Mouse (Mus musculus): ENCODE data around the gene Mtus2.
"Not testable (repeated sequence)": the region's sequence is repeated elsewhere in the genome, so short reads cannot be mapped to it uniquely, and the experiment has no call there.

Gene Mtus2

DNA sequence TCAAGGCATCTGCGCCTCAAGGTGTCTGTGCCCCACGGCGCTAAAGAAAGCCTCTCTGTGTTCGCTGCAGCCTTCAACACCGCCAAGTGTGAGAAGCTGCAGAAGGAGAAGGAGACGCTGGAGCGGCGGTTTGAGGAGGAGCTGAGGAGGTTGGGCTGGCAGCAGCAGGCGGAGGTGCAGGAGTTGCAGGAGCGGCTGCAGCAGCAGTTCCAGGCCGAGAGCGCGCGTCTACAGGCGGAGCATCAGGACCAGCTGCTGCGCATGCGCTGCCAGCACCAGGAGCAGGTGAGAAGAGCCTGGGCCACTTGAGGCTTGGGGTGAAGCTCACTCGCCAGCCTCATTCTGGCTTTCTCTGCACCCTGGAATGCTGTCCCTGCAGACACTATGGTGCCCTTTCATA lies 331.7 kb downstream of the Mtus2 start:
- no peak for DNase-seq

DNA sequence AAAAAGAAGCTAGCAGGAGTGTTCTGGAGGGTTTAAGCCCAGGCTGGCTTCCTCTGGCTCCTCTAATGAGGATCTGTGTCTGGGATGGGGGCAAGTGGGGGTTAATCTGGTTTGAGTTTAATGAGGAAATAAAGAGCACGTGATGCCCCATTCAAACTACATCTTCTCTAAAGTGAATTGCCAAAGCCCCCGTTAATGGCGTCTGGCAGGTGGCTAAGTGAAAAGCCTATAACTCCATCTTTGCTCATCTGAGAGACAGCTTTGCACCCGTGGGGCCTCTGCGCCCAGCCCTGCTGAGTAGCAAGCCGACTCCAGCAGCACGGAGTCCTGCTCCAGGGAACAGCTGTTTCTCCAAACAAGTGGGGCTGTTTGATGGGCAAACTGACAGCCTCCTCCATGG lies 332.8 kb downstream of the Mtus2 start:
- DNase-seq = no peak

DNA sequence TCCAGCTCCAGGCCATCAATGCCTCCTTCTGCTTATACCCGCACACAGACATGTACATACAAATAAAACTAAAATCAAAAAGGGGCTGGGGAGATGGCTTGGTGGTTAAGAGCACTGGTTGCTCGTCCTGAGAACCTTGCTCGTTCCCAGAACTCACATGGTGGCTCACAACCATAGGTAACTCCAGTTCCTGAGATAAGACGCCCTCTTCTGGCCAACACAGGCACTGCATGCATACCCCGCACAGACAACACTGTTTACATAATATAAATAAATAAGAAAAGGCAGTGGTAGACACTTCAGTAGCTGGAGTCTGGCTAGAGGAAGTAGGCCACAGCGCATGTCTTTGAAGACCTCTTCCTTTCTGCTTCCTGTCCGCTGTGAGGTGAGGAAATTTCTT lies 335.7 kb downstream of the Mtus2 start:
- no peak for DNase-seq

DNA sequence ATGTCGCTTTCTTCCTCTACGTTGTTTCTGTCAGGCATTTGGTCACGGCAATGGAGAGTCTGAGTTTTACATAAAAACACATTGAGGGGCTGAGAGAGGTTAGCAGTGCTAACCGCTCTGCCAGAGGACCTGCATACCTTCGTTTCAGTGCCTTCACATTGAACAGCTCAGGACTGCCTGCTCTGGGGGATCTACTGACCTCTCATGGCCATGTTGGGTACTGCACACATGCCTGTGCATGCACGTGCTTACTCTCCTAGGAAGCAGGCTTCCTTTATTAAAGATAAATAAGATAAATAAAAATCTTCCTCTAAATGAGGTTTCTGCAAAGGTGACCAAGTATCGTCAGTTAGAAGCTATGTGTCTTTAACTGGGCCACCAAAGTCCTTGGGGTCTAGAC lies 336.2 kb downstream of the Mtus2 start:
- DNase-seq = peak; percentile 55

DNA sequence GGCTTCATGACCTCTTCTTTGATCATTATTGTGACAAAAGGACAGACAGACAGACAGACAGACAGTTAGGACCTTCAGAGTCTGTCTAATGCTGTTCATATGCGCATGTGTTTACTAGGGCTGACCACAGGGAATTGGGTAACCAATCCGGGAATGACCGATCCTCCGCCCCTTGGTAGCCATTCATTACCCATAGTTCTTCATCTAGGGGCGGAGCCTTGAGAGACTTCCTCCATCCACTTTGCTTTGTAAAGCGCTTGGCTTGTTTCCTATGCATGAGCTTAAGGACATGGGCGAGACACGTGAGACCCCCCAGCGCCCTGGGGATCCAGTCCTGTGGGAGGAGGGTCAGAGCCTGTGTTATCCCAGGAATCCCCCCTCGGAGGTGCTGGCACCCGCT lies 345.8 kb downstream of the Mtus2 start:
- no peak for DNase-seq

DNA sequence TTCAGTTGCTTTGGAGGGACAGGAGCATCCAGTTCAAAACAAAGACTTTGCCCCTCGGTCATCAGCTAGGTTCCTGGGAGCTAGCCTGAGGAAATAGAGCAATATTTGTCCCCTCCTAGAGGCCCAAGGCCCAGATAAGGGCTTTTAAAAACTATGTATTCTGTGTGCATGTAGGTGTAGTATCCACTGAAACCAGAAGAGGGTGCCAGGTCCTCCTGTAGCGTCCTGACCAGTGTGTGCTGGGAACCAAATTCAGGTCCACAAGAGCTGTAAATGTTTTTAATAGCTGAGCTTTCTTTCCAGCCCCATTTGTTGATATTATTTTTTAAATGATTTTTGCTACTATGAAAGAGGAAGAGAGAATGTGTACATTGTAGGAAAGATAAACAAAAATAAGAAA lies 347.0 kb downstream of the Mtus2 start:
- no peak for DNase-seq

DNA sequence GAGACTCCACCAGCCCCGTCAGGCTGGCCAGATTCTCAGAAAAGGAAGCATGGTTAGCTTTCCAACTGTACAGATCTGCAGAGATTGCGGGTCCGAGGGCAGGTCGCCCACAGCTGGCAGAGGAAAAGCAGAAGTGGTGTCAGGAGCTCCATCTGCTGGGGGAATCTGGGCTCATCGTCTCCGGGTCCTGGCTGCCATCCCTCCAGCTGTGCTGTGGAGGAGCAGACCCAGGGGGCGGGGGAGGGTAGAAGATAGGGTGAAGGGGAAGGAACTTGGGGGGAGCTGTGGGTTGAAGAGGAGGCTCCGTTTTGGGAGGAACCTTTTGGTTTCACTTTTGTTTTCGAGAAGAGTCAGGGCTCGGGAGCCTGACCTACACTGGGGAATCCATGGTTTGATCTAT lies 353.7 kb downstream of the Mtus2 start:
- peak; percentile 66 for DNase-seq

DNA sequence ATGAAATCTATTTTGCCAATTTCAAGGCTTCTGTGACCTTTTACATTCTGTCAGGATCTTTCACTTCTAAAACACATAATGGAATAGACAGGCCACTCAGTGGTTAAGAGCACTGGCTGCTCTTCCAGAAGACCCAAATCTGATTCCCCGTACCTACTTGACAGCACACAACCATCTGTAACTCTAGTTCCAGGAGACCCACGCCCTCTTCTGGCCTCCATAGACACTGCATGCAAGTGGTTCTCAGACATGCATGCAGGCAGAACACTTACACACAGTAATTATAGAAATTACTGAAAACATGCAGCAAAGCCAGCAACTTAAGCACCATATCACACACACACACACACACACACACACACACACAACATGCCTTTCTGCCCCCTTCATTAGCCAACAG lies 355.3 kb downstream of the Mtus2 start:
- peak; percentile 31 for DNase-seq

DNA sequence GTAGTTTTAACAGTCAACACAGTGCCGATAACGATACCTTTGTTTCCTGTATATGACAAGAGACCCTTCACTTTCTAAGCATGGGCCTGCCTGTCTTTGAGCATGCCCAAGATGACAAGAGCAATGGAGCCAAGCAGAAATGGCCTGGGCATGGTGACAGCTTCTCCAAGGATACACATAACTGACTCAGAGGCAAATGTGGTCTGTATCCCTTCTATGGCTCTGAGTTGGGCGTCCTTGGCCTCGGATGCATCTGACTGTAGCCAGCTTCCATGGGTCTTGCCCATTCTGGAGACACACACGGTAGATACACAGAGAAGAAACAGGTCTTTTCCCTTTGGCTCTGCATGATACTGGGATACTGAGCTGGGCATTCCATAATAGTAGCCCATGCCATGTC lies 357.8 kb downstream of the Mtus2 start:
- no peak for DNase-seq

DNA sequence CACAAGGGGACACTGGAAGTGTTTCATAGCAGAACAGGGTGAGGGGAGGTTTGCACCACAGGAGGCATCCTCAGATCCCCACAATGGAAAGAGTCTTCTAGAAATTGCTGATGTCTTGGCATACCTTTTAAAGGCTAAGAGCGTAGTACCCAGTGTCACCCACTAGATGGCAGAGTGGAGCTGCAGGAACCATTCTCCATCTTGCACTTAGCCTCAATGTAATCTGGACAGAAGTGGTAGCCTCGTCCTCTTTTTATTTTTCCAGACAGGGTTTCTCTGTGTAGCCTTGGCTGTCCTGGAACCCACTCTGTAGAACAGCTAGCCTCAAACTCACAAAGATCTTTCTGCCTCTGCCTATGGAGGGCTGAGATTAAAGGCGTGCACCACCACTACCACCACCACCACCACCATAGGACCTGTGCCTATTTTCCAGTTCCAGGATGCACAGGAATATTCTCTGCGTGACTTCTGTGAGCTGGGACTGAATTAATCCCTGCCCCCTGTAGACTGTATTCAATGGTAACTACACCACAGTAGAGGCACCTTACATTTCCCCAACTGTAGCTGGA lies 368.3 kb downstream of the Mtus2 start:
- peak; percentile 48 for DNase-seq

DNA sequence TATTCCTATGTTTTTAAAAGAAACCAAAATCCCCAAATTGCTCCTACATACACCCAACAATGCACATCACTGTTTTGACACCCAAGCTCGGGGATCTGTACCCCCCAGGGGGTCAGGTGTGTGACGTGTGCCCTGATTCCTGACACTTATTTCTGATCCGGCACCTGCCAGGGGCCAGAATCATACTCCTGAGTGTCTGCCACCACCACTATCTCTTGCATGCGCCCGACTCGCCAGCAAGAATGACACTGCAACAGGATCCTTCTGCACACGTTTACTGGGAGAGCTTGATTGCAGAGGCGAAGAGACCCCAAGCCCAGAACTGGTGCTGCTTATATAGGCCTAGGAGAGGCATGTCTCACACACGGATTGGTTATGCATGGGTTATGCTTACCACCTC lies 369.2 kb downstream of the Mtus2 start:
- not testable (repeated sequence) for DNase-seq

DNA sequence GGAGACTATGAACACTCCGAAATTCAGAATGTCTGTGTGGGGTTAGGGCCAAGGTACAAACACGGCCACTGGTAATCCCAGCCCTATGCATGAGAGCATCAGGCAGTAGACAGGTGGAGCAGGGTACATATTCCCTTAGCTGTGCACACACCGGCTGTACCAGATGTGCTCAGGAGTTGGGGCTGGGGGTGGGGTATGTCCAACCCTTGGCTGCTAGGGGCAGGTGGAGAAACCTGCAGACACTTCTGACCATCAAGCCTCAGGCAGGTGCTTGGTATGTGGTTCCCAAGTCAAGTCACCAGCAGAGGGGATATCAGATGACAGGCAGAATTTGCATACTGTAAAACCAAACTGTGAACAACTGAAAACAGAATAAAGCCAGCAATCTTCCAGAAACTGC lies 371.9 kb downstream of the Mtus2 start:
- no peak for DNase-seq

DNA sequence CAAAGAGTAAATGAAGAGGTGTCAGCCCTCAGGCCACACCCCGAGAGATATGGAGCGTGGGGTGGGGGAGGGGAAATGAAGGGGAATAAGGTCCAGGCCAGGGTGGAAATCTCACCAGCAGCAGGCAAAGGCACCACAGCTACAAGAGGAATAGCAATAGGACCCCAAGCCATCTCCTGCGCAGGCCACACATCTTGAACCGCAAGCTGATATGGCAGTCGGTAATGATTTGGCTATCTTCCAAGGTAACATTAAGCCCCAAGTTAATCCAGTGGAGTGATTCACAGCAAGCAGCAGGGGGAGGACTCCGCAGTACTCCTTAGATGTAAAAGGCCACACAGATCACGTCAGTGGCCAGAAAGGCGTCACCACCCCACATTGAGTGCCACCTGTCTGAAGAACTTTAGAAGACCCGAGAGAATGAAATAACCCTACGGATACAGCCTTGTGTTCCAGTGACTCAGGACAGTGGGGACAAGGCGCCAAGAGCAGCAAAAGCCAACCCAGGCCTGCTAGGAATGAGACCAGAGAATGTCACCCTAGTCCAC lies 374.2 kb downstream of the Mtus2 start:
- no peak for DNase-seq

DNA sequence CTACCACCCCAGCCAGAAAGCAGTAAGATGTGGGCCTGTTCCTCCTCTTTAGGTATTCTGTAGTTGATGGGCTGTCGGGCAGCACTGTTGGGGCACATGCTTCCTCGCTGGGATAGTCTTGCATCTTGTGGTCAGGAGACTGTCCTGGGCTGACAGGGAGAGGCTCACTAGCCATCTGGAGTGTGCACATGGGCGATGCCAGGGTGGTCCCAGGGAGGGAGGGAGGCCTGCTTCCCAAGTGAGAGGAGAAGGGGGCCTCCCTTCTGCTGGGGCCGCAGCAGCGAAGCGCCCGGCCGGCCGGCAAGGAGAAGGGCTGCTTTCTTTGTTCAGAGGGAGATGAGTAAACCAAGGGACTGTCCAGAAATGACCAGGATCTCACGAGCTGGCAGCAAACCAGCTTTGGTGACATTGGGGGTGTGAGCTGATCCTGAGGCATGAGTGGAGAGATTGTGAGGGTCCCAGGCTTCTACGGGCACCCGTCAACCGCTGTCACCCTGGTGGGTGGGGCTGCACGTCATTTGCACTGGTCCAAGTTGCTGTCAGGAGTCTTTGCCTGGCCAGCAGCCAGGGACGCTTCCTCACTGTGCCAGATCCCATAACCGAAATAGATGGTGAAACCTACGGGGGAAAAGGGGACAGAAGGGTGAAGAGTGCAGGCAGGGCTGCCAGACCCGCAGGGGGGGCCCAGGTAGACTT lies 375.0 kb downstream of the Mtus2 start:
- no peak for DNase-seq

DNA sequence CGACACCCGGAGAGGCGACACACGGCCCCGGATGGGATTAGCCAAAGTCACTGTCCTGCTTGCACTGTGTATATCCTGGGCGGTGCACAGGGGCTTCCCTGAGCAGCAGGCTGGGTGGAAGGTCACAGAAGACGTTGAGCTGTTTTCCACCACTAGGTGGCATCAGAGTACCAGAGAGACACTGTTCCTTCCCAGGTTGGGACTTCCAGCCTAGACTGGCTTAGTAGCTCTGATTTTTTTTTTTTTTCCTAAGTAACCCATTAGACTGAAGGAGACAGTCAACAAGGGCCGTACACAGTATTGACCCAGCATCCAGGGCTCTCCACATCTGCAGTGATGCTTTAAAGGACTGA lies 375.5 kb downstream of the Mtus2 start:
- DNase-seq = peak; percentile 75

DNA sequence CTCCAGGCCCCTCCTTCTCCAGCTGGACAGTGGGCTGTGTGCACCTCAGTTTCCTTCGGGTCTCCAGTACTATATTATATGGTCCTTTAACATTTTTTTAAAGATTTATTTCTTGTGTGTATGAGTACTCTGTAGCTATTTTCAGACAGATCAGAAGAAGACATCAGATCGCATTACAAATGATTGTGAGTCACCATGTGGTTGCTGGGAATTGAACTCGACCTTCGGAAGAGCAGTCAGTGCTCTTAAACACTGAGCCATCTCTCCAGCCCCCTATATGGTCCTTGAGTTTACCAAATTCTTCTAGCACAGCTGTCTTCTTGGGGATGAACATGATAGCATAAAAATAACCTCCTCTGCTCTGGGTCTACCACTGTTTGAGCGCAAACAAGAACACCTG lies 382.0 kb downstream of the Mtus2 start:
- DNase-seq = no peak

DNA sequence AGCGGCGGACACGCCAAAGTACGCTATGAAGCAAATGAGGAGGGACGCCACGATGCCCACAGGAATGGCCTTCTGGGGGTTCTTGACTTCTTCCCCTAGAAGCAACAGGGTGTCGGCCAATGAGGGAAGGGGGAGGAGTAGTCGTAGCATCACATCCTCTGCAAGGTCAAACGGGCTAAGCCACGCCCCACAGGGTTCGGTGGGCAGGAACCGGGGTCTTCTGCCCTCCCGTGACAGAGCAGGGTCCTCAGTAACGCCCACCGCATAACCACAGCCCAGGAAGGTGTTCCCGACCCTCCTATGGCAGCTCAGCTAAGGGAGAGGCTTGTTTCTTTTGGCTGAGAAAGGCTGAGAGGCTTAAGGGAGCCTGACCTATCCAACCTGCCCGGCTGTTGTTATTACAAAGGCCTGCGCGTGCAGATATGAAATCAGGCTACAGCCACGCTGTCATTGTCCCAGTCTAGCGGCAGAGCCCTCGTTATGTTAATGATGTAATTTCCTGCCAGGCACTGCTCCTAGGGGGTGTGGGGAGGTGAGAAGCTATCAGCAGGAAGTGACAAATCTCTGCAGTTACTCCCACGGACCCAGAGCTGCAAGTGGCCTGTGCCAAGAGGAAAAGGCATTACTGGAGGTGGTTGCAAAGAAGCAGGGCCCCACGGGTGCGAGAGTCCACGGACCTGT lies 385.1 kb downstream of the Mtus2 start:
- DNase-seq = peak; percentile 12

DNA sequence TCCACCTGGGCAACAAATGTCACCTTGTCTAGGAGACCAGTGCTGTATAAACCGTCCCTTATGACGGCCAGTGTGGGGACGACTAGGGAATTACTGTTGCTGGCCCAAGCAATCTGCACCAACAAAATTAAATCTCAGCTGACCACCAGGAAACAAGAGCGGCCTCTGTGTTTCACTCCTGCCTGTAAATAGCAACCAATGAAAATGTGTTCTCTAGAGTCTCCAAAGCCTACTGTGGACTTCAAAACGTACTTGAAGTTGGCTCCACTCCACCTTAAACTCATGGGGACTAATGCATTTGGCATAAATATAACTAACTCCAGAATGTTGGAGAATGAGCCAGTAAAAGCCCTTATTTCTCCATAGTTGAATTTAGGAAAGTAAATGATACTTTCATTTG lies 387.3 kb downstream of the Mtus2 start:
- no peak for DNase-seq

DNA sequence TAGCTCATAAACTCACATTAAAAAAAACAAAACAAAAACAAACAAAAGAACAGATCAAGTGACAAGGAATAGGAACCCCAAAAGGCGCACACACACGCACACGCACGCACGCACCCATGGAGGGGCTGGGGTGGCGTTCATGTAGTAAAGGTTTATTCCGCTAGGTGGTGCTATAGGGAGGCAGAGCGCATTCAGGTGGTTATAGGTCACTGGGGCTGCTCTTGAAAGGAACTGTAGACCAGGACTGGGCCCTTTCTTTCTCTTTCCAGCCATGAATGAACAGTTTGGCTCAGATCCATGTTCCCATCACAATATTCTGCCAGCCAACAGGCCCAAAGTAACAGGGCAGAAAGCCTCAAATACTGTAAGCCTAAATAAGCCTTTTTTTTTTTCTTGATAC lies 389.4 kb downstream of the Mtus2 start:
- peak; percentile 28 for DNase-seq

DNA sequence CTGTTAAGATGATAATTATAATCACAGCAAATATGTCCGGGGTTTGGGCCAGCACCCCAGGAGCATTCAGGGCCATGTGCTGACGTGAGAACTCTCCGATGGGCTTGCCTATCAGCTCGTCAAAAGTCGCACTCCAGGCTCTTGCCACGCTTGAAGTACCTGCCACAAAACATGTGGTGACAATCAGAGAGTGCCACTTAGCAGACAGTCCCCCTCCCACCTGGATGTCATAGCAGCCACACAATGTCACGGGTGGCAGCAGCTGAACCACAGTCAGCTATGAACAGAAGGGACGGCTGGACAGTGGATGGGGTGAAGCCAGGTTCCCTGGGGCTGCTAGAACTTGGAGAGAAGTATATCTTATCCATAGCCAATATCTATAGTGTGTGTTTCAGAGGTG lies 391.0 kb downstream of the Mtus2 start:
- DNase-seq = no peak

DNA sequence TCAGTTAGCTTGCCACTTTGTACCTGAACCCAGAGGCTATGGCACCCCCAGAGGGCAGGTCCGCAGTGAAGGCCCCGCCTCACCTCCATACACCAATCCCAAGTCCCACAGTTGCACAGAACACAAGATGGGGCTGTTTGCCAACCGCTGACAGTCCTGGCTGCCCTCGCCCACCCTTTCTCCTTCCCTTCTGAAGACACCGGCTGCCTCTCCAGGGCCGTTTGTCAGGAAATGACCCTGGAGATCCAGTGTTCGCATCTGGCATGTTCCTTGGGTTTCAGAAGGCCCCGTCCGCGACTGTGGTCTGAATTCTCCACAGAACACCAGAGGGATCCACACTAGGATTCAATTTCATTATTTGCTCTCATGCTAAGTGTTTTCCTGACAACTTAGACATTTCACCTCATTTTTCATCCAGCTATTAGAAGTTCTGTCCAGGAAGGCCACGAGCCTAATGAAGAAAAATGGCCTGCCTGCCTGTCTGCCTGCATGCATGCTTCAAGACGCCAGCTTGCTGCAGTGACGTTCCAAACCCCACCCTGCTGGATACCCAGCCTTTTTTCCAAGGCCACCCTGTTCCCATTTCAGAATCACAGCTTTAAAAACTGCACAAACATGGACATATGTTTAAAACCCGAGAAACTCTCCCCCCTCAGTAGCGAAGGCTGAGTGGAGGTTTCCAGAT lies 392.3 kb downstream of the Mtus2 start:
- DNase-seq = no peak

DNA sequence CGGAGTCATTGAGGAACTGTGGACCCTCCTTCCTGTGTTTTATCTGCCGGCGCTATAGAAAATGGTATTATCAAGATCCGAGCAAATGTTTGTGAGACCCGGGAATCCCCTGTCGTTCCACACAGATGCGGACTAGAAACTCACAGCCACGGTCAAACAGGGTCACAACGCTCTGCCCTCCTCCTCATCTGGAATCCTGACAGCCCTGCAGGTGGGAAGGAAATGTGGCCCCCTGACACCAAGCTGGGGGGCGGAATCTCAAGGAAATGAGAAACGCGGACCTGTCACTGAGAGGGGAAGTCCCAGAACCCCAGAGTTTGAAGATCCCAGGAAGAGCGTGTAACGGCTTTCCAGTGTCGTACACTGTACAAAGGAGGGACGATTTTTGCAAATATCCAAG lies 396.3 kb downstream of the Mtus2 start:
- no peak for DNase-seq

DNA sequence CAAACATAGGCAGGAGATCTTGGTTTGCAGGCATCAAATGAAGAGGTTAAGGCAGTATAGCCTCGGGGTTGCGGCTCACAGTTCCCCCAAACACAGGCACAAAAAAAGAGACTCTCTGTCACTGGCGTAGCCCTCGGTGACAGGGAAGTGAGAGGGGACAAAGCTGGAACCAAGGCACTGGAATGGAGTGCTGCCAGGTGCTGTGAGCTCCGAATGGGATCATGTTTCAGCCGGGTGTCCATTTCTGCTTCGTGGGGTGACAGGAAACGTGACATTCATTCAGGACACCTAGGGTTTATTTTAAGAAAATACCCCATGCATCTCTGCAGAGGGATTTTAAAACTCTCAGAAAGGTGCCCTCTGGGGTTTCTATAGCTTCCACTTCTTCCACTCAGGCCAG lies 397.4 kb downstream of the Mtus2 start:
- no peak for DNase-seq

DNA sequence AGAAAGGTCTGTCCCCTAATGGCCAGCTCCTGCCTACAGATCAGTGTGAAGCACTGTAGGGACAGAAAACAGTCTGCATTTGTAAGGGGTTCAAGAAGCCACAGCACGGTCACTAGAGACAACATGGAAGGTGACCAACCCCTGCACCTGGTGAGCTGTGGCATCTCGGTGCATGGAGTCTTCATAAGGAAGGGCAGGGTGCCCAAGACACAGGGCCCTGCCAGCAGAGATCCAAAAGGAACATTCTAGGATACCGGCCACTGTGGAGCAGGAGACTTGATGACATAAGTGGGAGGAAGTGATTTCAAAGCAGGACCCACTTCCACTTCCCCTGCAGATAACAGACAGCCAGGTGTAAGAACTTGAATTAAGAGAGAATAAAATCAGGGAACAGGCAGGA lies 398.7 kb downstream of the Mtus2 start:
- no peak for DNase-seq

Measured in thymus, postnatal 14 days (tissue).